Mouse (Mus musculus) c-Kit-positive CD71-positive TER-119-negative erythroid progenitor cells, embryonic 14.5 days (primary cell): Measurements from ENCODE around the gene Endog.
"Not testable (repeated sequence)": the region's sequence is repeated elsewhere in the genome, so short reads cannot be mapped to it uniquely, and the experiment has no call there.

Experiments
- DNase-seq: peaks from one replicate; pipeline ENCODE4 v3.0.0-alpha.2; 2013; ENCODE audit warnings: low read depth

The Endog gene

GRCm38 (mm10) chr2:30171371-30171996 lies at the start of gene Endog:
Gene Endog (plus strand): TSS chr2:30171493.
- peak; percentile 71 for DNase-seq

DNA sequence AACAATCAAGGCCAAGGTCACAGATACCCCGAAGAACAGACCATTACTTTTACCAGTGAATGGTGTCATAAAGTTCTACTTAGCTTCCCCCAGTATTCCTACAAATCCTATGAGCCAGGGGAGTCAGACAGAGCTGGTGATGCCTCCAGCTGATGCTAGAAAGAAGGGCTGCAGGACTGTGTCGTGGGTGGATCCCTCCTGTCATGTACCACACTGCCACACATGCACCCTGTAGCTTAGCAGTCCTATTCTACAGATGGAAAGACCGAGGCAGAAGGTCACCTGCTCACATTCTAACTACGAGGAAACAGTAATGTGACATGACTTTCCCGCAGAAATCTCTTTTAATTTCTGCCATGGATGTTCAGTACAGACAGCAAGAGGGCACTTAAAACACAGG lies 48.5 kb upstream of the Endog start:
- no peak for DNase-seq

- DNase-seq = no peak
Observed at GRCm38 (mm10) chr2:30123729-30124471, 47.4 kb upstream of the Endog start.

GRCm38 (mm10) chr2:30124472-30125274 lies 46.6 kb upstream of the Endog start, which contains the start of gene Zer1:
Gene Zer1 (minus strand): TSS chr2:30124585.
- DNase-seq = peak; percentile 87

- no peak for DNase-seq
Observed at GRCm38 (mm10) chr2:30128789-30129188, 42.5 kb upstream of the Endog start.

- no peak for DNase-seq
Observed at GRCm38 (mm10) chr2:30130156-30130555, 41.1 kb upstream of the Endog start.

DNA sequence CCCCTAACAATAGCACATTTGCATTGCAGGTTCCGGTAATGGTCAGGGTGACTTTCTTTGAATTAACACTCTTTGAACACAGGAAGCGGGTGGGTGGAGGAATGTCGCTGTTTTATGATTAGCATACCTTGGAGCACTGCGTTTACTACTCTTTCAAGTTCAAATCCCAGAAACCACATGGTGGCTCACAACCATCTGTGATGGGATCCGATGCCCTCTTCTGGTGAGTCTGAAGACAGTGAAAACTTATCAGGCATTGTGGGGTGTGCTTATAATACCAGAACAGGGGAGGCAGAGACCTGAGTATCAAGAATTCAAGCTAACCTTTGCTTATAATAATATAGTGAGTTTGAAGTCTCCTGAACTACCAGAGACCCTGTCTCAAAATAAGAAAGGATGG lies 40.1 kb upstream of the Endog start:
- DNase-seq = not testable (repeated sequence)

- no peak for DNase-seq
Observed at GRCm38 (mm10) chr2:30132801-30133612, 38.3 kb upstream of the Endog start.

GRCm38 (mm10) chr2:30133613-30134377 lies 37.5 kb upstream of the Endog start, which contains the start of gene Tbc1d13:
Gene Tbc1d13 (plus strand): TSS chr2:30133746.
- peak; percentile 95 for DNase-seq

- DNase-seq = no peak
Observed at GRCm38 (mm10) chr2:30134378-30134711, 36.9 kb upstream of the Endog start.

DNA sequence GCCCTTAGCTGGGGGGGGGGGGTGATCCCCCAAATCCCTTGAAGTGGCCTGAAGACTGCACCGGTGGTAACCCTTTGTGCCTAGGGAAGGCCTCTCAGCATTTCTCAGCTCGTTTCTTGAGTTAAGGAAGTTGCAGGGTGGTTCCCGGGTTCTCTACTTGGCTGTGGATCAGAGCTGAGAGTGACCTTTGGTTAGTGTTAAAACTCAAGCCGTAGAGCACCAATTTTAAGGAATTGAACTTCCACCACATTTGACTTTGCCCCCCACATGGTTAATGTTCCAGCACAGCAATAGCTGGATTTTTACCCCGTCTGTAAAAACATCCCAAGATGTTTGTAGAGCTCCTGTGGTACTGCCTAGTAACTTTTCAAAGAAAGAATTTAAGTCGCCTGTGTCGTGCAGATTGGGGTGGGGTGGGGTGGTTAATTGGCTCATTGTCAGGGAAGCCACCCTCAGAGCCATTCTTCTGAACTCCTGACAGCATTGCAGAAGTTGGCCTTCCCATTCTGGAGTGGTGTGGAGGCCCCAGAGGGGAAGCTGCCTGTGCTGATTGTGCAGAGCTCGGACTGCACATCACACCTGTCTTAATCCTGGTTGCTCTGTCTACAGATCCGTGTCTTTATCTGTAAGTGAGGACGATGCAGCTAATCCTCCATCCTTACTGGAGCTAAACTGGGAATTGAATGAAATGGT lies 36.2 kb upstream of the Endog start:
- DNase-seq = no peak

DNA sequence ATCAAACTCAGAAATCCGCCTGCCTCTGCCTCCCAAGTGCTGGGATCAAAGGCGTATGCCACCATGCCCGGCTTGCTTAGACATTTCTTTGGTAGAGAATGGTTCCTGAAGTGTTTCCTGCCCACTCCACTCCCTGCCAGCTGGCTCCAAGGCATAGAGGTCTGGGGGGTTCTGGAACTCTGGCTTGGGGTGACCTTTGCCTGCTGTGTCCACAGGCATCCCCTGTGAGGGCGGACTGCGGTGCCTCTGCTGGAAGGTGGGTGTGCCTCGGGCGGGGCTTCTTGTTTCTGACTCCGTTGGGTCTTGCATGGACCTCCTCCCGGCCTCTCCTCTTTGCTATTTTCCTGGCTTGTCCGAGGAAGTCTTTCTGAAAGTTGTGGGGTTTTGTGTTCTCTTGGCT lies 34.8 kb upstream of the Endog start:
- DNase-seq = no peak

- not testable (repeated sequence) for DNase-seq
Observed at GRCm38 (mm10) chr2:30140021-30140420, 31.3 kb upstream of the Endog start.

DNA sequence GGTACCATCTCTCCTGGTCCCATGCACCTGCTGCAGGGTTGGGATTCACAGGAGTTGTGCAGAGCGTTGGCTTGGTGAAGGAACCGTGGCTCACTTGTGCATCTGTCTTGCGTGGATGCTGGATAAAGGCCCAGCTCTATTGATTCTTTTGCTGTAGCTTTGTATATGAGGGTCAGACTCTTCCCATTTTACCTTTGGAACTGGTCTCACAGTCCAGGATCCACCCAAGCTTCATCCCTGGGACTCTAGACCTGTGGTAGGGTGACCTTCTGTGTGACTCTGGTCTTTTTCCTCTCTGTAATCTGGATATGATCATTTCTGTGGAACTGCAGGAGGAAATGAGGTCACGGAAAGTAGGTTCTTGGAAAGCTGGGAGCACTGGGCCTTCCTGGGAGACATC lies 26.9 kb upstream of the Endog start:
- no peak for DNase-seq

DNA sequence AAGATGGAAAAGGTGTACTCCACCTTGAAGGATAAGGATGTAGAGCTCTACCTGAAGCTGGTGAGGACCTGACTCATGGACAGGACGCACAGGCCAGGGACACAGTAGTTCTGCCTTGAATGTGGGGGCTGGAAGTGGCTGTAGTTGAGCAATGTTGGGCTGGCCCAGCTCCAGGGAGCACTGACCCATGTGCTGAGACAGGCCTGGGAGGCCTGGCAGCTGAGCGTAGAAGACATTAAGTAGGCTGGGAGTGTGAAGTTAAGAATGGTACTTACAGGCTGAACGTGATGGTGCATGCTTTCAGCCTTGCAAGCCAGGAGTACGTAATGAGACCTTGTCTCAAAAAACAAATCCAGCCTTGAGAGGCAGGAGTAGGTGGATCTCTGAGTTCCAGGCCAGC lies 23.8 kb upstream of the Endog start:
- DNase-seq = no peak

DNA sequence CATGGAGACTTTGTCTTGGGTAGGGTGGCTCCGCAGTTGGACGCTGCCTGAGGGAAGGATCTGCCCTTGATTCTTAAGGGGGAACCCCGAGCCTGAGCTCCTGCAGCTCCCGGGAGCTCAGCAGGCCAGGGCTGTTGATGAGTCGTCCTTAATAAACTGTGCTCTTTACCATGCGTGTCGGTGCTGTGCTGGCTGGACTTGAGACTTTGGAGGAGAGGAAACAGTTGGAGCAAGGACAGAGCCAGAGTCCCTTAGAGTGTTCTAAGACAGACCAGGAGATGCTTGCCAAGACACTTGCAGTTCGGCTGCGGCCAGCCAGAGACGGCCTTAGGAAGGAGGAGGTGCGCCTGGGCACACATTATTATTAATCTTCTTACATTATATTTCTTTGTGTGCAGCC lies 19.5 kb upstream of the Endog start:
- DNase-seq = no peak

- no peak for DNase-seq
Observed at GRCm38 (mm10) chr2:30152616-30153015, 18.7 kb upstream of the Endog start.

DNA sequence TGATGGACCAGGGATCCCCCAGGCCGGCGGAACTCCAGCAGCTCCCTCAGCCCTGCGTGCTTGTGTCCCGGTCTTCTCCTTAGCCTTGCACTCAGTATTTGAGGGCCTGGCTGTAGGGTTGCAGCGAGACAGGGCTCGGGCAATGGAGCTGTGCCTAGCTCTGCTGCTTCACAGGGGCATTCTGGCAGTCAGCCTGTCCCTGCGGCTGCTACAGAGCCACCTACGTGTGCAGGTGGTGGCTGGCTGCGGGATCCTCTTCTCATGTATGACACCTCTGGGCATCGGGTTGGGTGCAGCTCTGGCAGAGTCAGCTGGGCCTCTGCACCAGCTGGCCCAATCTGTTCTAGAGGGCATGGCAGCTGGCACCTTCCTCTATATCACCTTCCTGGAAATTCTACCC lies 11.4 kb upstream of the Endog start:
- not testable (repeated sequence) for DNase-seq

- no peak for DNase-seq
Observed at GRCm38 (mm10) chr2:30161809-30162208, 9.5 kb upstream of the Endog start.

DNA sequence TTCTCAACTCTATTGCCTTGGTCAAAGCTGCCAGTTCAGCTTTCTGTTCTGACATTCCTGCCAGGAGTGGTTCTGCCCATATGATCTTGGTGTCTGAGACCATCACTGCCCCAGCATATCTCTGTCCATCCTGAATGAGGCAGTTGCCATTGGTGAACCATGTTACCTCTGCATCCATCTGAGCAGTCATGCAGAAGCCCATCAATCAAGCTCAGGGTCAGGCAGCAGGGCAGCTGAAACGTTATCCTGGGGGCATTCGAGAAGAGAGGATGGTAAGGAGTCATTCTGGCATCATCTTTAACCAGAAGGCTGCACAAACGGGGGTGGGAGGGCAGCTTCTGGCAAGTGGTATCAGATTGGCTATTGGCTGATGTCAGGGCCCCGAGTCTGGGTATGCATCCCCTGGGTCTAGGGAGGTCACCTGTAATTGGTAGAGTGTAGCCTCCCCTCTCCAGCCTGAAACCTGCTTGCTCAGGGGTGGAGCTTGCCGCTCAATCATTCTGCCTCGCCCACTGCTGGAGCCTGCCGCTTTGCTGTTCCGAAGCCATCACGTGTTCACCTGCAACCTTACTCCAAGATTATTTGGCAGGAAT lies 6.9 kb upstream of the Endog start:
- DNase-seq = no peak
